Mouse (Mus musculus) bone marrow macrophage, adult 2 months (primary cell): ENCODE results near the gene Parm1.

Experiments
- CTCF ChIP-seq: IDR thresholded peaks from 2 replicates; pipeline ENCODE4 v1.5.1; 2012; ENCODE audit warnings: low read depth, mild to moderate bottlenecking, low read length, moderate library complexity
- POLR2A ChIP-seq: IDR thresholded peaks from 2 replicates; pipeline ENCODE4 v1.6.1; 2012; ENCODE audit warnings: mild to moderate bottlenecking, low read depth, low read length, borderline replicate concordance

- TF ChIP-seq CTCF (no peak), POLR2A (no peak)
Observed at GRCm38 (mm10) chr5:91662715-91663114, 145.3 kb downstream of the Parm1 start.
